Mouse (Mus musculus): ENCODE data around the gene Adsl.
"Not testable (repeated sequence)": the region's sequence is repeated elsewhere in the genome, so short reads cannot be mapped to it uniquely, and the experiment has no call there.

Gene Adsl

DNA sequence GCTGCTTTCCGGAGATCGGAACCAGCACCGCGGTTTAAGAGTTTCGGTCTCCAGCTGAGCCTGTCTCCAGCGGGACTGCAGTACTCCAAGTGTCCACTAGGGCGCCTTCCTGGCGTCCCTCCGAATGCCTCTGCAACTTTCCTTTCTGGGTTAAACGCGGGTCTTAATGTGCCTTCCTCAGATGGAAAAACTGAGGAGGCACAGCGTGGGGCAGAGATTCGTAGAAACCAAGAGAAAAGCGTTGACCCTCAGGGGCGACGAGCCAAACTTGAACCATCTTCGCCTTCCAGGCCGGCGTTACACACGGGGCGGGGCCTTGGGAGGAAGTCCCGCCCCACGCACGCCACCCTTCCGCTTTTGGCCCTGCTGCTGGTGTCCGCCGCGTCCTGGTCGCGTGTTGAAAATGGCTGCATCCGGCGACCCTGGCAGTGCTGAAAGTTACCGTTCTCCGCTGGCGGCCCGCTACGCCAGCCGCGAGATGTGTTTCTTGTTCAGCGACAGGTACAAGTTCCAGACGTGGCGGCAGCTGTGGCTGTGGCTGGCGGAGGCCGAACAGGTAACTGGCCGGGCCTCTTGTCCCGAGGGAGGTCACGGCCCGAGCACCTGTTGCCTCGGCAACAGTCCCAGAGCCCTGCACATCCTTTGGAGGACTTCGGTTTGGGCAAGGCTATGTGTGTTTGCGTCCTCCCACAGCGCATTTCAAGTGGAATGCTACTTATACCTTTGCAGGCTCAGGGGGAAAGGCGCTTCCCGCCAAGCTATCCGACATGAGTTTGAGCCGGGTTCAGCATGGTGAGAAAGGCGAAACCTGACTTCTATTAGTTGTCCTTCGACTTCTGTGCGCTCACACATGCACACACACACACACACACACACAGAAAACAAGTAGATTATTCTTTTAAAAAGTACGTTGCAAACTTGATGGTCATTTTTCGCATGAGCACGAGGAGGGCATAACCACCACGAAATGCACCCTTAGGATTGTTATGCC lies at the start of gene Adsl:
Adsl (plus strand) TSS at position 346 of the 991 bp plus-strand sequence.
- peak; percentile 91 for DNase-seq

DNA sequence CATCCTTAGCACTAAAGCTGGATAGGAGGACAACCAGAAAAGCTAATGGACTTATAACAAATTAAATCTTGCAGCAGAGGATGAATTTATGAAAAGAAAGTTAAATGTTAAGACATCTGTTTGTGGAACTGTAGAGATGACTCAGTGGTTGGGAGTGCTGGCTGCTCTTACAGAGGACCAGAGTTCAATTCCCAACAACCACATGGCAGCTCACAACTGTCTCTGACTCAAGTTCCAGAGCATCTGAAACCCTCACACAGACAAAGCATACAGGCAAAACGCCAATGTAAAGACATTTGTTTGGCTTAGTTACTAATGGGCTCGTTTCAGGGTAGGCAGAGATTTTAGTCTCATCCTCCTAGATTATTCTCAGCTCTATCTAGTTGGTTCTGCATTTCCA lies 48.5 kb upstream of the Adsl start:
- no peak for DNase-seq

DNA sequence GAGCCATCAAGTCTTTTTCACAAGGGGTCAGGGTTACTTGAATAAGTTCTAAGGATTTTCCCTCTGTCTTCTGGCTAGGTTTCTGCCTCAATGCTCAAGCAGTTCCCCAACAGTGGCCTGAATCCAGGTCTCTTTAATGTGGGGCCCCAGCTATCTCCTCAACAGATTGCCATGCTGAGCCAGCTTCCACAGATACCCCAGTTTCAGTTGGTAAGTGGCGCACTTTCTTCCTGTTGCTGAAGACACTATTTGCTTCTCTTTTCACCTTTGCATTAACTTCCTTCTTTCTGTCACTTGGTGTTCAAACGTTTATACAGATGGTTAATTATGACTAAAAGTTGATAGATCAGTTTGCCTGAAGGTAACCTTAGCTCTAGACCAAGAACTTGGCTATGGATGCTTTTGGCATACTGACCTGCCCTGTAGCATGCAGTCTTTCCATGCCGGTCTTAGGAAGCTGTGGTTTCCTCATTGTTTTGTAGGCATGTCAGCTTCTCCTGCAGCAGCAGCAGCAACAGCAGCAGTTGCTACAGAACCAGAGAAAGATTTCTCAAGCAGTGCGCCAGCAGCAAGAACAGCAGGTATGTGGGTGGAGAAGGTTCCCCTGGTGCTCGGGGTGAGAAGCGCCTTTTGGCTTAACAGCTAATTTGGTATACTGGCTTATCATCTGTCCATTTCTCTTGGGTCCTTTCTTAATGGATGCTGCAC lies 46.3 kb upstream of the Adsl start:
- no peak for DNase-seq

DNA sequence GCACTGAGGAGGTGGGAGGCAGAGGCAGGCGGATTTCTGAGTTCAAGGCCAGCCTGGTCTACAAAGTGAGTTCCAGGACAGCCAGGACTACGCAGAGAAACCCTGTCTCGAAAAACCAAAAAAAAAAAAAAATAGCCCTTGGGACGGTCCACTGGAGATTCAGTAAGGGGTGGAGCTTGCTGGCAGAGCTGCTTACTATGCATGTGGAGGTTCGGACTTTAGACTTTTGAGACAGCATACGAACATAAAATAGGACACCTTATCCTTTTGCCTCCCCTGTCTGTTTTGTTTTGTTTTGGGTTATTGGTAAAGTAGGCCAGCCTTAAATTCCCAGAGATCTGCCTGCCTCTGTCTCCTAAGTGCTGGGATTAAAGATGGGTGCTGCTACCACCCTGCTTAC lies 43.5 kb upstream of the Adsl start:
- not testable (repeated sequence) for DNase-seq

DNA sequence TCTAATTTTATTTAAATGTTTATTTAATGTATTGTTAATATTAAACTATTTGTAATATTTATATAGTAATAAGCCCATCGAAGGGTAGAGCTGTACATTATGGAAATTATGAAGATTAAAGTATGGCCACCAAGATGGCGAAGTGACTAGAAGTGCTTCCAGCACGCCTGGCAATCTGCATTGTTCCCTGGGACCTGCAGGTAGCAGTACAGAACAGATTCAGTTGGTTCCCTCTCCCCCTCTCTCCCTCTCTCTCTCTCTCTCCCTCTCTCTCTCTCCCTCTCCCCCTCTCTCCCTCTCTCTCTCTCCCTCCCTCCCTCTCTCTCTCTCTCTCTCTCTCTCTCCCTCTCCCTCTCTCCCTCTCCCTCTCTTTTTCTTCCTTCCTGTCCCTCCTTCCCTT lies 38.1 kb upstream of the Adsl start:
- DNase-seq = no peak

DNA sequence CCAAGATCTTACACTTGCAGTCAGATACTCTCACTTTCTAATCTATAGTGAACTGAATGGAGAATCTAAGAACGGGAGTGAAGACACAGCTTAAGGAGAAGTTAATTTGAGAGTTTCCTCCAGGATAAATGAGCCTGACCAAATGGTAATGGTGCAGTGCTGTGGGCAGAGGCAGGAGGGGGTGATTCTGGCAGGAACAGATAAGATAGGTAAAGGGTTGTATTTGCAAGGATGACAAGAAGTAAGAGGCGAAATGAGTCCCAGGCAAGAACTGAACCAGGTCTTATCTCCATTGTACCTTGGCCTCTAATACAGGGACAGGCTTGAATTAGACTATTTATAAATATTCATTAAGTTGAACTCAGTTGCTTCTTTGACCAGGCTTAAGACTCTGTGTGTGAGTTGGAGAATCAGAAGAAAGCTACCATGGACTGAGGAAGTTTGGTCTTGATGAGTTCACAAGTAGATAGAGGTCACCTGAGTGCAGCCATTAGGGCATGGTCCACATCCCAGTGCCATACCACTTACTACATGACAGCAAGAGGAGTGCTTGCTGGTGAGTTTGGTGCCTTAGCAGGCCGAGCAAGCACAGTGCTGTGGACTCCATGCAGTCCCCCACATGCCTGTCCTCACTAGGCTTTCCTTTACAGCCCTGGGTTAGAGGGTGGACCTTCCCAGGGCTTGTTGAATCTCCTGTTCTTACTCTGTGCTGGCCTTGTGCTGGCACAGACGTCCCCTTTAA lies 37.3 kb upstream of the Adsl start:
- no peak for DNase-seq

DNA sequence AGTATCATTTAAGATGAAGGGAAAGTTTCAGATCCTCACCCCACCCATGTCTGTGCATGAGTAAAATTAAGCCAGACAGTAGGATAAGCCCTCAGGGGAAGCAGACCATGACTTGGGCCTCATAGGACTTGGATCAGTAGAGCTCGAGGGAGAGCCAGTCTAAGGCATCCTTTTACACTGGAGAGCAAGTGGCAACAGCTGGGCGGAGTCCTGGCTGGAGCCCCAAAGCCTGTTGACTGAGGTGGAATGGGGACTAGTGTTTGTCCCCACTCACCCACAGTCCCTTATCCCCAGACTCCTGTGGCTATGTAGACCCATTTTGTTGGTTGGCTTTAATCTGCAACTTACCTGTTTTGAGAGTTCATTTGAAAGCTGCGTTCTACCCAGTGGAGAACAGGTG lies 36.1 kb upstream of the Adsl start:
- DNase-seq = peak; percentile 16

DNA sequence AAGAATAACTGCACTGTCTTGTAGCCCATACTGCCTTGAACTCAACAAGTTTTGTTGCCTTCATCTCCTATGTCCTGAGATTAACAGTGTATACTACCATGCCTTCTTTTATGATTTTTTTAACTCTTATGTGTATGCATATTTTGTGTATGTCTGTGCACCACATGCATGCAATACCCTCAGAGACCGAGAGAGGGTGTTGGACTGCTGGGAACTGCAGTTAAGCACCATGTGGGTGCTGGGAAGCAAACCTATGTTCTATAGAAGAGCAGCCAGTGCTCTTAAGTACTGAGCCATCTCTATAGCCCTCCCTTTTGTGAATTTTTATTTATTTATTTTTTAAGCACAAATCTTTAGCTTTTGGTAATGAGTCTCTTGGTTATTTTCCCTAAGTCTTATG lies 34.5 kb upstream of the Adsl start:
- no peak for DNase-seq

DNA sequence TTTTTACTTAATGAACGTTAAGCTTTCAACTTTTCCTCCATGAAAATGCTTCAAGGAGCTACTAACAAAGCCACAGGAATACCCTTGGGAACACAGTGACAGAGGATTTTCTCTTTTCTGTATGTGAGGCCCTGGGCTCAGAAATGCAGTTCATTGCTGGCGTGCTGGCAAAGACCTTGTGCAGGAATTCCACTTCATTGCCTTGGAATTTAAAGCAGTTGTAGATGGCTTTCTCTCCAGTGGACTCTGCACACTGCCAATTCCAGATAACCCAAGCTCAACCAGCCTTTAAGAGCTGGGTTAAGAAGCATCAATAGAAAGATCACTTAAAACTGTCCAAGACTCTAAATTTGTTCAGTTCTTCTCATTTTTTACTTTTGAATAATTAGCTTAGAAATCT lies 32.4 kb upstream of the Adsl start:
- DNase-seq = peak; percentile 69

DNA sequence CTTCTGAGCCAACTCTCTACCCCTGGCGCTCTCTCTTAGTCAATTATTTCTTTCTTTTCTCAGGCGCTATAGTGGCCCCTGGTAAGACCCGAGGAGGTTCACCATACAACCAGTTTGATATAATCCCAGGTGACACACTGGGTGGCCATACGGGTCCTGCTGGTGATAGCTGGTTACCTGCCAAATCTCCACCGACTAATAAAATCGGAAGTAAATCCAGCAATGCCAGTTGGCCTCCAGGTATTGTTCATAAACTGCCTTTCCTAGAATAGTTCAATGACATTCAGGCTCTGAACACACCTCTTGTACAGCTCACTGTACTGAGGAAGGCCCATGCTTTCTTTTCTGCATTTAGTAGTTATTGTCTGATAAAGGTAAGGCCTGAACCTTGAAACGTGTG lies 31.7 kb upstream of the Adsl start:
- no peak for DNase-seq

DNA sequence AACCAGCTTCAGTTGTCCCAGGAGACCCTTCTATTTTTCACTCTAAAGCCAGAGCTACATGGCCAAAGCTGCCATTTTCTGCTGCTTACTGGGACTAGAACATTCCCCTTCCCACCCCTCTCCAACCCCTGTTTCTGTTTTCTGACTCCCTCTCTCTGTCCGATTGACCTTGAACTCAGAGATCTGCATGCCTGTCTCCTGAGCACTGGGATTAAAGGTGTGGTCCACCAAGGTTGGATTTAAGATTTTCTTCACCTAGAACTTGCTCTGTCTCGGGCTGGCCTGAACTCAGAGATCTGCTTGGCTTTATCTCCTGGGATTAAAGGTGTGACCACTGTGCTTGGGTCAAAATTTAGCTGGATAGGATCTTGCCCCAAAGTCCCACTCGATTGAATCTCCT lies 27.9 kb upstream of the Adsl start:
- no peak for DNase-seq

DNA sequence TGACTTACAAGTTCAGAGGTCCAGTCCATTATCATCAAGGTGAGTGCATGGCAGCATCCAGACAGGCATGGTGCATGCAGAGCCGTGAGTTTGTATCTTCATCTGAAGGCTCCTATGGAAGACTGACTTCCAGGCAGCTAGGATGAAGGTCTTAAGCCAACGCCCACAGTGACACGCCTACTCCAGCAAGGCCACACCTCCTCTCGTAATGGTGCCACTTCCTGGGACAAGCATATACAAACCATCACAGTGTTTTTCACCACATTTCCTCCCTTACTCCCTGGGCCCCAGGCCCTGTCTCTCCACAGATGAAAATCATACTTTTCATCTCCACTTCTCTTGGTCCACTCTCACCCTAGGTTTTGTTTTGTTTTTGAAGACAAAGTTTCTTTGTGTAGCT lies 26.5 kb upstream of the Adsl start:
- no peak for DNase-seq

DNA sequence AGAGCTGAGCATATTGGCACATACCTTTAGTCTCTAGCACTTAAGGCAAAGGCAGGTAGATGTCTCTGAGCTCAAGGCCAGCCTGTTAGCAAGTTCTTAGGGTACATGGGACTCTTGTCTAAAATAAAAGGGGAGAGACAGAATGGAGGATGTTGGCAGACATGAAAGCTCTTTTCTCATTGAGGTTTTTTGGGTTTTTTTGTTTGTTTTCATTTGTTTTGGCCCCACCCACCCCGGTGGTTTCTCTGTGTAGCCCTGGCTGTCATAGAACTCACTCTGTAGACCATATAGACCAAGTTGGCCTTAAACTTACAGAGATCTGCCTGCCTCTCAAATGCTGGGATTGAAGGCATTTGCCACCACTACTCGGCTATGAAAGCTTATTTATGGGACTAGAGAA lies 24.1 kb upstream of the Adsl start:
- no peak for DNase-seq

DNA sequence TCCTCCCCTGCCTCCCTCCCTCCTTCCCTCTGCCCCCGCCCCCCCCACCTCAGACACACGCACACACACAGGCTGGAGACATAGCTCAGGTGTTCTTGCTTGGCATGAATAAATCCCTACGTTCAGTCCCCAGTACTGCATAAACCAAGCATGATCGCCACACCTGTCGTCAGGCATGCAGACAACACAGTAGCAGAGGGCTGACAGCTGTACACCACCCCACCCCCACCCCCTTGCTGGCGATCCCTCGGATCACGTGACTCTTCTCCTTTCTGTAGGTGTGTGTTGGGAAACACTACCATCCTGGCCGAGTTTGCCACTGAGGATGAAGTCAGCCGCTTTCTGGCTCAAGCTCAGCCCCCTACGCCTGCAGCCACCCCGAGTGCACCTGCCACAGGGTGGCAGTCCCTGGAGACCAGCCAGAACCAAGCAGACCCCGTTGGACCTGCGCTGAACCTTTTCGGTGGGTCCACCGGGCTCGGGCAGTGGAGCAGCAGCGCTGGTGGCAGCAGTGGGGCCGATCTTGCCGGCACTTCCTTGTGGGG lies 19.4 kb upstream of the Adsl start:
- DNase-seq = no peak

DNA sequence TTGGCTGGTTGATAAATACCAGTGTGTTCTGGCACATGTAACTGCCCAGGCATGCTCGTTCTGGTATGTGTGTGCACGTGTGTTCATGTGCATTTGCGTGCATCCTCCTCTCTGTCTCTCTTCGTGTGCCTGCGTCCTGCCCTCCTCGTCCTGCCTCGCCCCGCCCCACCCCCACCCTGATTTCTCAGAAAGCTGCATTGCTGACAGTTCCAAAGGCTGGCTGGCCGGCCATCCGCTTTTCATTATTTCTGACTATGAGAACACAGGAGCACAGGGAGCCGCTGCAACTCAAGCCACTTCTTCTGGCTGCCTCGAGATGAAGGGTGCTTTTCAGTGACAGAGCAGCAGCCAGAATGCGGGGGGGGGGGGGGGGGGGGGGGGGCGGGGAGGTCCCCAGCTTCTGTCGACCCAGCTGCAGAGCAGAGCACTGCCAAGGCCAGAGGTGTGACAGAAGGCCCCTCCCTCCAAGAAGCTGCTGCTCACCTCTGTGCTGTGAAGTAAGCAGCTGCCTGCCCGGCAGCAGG lies 18.2 kb upstream of the Adsl start:
- DNase-seq = peak; percentile 17

DNA sequence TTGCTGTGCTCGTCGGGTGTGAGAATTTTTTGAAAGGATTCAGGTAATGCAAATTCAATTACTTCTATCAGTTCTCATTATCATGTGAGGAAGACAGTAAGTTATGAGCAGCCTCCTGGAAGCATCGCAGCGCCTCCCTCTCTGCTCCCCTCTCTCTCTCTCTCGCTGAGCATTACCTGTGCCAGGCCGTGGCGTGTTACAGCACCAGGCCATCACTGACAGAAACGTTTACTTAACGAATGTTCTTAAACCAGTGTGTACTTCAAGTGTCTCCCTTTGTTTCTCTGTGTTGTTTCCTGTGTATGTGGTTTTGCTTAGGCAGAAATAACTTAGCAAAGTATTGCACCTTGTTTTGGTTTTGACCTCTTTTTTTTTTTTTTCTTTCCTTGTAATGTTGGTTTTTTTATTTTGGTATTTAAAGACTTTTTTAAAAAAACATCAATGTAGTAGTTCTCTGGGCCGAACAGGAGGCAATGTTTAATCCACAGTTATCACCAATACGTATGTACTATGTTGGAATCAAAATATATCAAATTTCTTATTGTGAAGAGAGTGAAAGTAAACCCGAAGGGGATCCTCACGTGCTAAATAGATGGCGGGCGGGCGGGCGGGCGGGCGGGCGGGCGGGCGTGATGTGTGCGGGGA lies 17.5 kb upstream of the Adsl start:
- DNase-seq = not testable (repeated sequence)

DNA sequence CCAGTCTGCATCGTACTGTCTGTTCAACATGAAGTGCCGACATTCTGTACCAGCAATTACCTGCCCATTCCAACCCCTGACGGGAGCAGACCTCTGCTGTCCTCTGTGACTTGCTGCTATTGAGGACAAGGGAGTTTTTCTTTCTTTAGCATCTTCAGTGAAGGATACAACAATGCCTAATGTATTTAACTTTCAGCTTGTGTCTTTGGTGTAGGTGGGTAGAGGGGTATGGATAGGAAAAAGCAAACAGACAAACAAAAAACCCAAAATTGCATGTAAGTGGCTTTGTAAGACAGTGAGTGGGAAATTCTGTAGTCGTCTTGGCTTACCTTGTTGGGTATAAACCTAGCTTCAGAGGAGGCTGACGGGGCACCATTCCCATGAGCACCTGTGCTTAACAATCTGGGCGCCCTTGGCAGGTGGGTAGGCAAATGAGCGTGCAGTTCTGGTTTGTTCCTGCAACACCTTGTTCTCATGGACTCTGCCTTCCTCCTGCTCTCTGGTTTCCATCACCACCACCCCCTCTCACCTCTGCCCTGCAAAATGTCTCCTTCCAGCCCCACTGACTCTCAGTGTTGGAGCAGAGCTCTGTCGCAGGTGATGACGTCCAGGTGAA lies 16.8 kb upstream of the Adsl start:
- DNase-seq = no peak

DNA sequence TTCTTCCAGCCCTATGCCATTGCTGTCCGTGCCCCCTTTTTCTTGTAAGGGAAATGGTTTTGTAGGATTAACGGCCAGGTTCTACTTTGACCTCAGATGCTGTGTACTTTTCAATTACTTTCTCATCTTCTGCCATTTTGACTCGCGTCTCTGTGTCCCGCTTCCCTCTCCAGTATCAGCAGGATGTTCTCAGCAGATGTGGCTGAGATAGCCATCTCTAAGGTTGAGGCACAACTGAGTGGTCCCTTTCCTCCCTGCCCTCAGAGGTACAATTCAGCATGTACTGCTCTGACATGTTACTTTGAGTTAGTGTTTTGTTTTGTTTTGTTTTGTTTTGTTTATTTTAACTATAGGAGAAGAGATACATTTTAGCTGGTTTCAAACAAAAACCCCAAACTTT lies 13.4 kb upstream of the Adsl start:
- DNase-seq = no peak

DNA sequence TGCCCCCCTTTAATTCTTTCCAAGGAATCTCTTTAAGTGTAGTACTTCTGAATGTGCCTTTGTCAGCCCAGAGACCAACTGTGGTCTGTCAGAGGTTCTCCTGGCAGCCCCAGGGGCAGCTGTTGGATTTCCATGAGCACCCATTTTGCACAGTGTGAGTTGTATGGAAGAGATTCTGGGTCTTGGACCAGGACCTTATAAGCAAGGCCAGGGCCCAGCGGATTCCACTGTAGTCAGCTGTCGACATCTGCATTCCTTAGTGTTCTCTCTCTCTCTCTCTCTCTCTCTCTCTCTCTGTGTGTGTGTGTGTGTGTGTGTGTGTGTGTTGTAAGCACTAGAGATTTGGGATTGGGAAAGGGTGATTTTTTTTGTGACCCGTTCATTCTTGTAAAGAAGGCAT lies 11.6 kb upstream of the Adsl start:
- DNase-seq = peak; percentile 69

DNA sequence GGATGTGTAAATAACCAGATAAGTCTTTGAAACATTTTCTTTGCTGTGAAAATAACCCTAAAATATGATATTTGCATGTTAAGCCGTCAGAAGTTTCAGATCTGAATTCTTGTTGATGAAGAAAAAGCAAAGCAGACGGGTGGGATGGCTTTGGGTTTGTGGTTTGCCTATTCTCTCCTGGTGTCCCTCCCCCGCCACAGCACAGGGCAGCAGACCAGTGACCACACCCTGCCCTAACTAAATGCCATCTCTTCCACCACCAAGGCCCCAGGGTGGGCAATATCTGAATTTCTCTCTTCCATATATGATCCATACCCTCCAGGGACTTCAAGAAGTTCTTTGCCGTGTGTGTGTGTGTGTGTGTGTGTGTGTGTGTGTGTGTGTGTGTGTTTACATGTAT lies 9.7 kb upstream of the Adsl start:
- no peak for DNase-seq

DNA sequence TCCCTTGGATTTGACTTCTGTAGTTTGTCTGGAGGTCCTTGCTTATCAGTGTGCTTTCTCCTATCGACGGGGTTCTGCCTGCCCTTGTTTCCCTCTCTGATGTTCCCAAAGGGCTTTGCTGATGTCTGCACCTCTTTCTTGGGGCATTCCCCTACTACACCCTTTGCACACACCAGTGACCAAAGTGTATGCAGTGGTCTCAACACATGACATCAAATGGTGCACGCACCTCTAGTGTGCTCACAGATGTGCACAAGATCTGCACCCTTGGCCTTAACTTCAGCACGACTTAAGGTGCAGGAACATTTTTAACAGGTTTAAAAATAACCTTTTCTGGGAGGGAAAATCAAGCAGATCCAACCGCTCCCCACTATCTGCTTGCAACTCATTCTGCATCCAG lies 8.9 kb upstream of the Adsl start:
- DNase-seq = no peak

DNA sequence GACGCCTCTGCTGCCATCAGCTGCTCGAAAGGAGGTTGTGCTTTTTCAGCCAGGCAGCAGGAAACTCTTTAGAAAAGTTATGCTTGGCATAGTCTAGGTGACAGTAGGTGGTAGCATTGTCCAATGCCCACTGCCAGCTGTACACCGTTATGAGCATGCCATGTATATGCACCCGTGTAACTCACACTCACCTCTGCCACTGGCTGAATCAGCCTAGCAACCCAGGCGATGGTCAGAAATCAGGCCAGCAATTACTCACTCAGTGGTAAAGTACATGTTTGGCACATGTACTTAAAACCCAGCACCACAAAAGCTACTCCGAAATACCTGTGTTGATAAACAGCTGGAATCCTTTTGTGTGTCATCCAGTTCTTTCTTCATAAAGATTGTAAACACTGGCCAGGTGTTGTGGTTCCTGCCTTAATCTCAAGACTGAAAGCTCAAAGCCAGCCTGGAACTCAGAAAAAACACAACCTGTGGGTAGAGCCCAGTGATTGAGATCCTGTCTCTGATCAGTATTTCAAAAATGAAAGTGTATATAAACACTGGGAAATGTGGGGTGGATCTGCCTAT lies 6.7 kb upstream of the Adsl start:
- DNase-seq = no peak

Data from lung, postnatal 36 days (tissue).